Mouse (Mus musculus): Measurements from ENCODE around the gene Sh3bp5. TPM values are rescaled to one million over a fixed set of nuclear protein-coding genes. Genes with fewer than 3 reads are reported as not detected.

The Sh3bp5 gene
- polyA plus RNA-seq, 1 experiment, result 37.0 TPM

- no peak for DNase-seq (ENCODE audit: low spot score)
Observed at GRCm38 (mm10) chr14:31393546-31393890, 42.4 kb downstream of the Sh3bp5 start.

- no peak for DNase-seq (ENCODE audit: low spot score)
Observed at GRCm38 (mm10) chr14:31392873-31393545, 42.9 kb downstream of the Sh3bp5 start.

- no peak for DNase-seq (ENCODE audit: low spot score)
Observed at GRCm38 (mm10) chr14:31392300-31392699, 43.6 kb downstream of the Sh3bp5 start.

GRCm38 (mm10) chr14:31389421-31390147 is 46.3 kb downstream of the Sh3bp5 start:
- DNase-seq (ENCODE audit: low spot score), result peak; percentile 11

GRCm38 (mm10) chr14:31388086-31388872 is 47.6 kb downstream of the Sh3bp5 start:
- peak; percentile 16 for DNase-seq (ENCODE audit: low spot score)

GRCm38 (mm10) chr14:31387301-31387981 is 48.4 kb downstream of the Sh3bp5 start:
- DNase-seq (ENCODE audit: low spot score), result peak; percentile 16

- peak; percentile 54 for DNase-seq (ENCODE audit: low spot score)
Observed at GRCm38 (mm10) chr14:31385977-31386697, 49.7 kb downstream of the Sh3bp5 start.

- no peak for DNase-seq (ENCODE audit: low spot score)
Observed at GRCm38 (mm10) chr14:31385406-31385805, 50.5 kb downstream of the Sh3bp5 start.

- no peak for DNase-seq (ENCODE audit: low spot score)
Observed at GRCm38 (mm10) chr14:31384366-31385323, 51.2 kb downstream of the Sh3bp5 start.

- DNase-seq (ENCODE audit: low spot score), result no peak
Observed at GRCm38 (mm10) chr14:31383470-31384050, 52.3 kb downstream of the Sh3bp5 start.

- no peak for DNase-seq (ENCODE audit: low spot score)
Observed at GRCm38 (mm10) chr14:31382276-31382675, 53.6 kb downstream of the Sh3bp5 start.

- DNase-seq (ENCODE audit: low spot score), result no peak
Observed at GRCm38 (mm10) chr14:31376331-31376730, 59.5 kb downstream of the Sh3bp5 start.

GRCm38 (mm10) chr14:31374390-31374789 is 61.5 kb downstream of the Sh3bp5 start:
- DNase-seq (ENCODE audit: low spot score), result no peak

GRCm38 (mm10) chr14:31369377-31369776 is 66.5 kb downstream of the Sh3bp5 start:
- no peak for DNase-seq (ENCODE audit: low spot score)

- no peak for DNase-seq (ENCODE audit: low spot score)
Observed at GRCm38 (mm10) chr14:31367951-31368350, 67.9 kb downstream of the Sh3bp5 start.

- DNase-seq (ENCODE audit: low spot score), result no peak
Observed at GRCm38 (mm10) chr14:31365350-31365749, 70.5 kb downstream of the Sh3bp5 start.

GRCm38 (mm10) chr14:31364589-31364988 is 71.3 kb downstream of the Sh3bp5 start:
- DNase-seq (ENCODE audit: low spot score), result no peak

GRCm38 (mm10) chr14:31362236-31362635 is 73.6 kb downstream of the Sh3bp5 start:
- no peak for DNase-seq (ENCODE audit: low spot score)

GRCm38 (mm10) chr14:31345367-31345766 is 90.5 kb downstream of the Sh3bp5 start:
- DNase-seq (ENCODE audit: low spot score), result no peak

GRCm38 (mm10) chr14:31343241-31343640 is 92.6 kb downstream of the Sh3bp5 start:
- no peak for DNase-seq (ENCODE audit: low spot score)

Measured in urinary bladder, adult 2 months (tissue).